Mouse (Mus musculus) brain, embryonic 18.5 days (tissue): ENCODE measurements around the gene Col6a2.

Experiments
- DNase-seq: peaks from one replicate; pipeline ENCODE4 v3.0.0-alpha.2; 2012; ENCODE audit warnings: low read depth, low spot score

Col6a2 gene

GRCm38 (mm10) chr10:76550458-76550857 lies 73.0 kb downstream of the Col6a2 start:
- DNase-seq, result no peak

- DNase-seq, result no peak
Measured at GRCm38 (mm10) chr10:76548218-76548617, 75.2 kb downstream of the Col6a2 start.

- DNase-seq, result no peak
Measured at GRCm38 (mm10) chr10:76546566-76546965, 76.9 kb downstream of the Col6a2 start.
